Comparison of ENCODE assay signal across 8 mouse cellular contexts in genomic region chr10:83543439-83544102, GRCm38 (mm10). TPM values are rescaled to one million over a fixed set of nuclear protein-coding genes. Genes with fewer than 3 reads are reported as not detected.
DNase-seq lines count a peak whose midpoint lies in the region; ATAC-seq lines count a peak whose summit lies in the region.

Gene Washc4, plus strand, starts transcription at chr10:83543752.

- H3K4me2 ChIP-seq in hindbrain, embryonic 11.5 days (replicated peaks; ENCODE audit: low read depth, low read length): peak within 1 kb of the TSS; percentile 56

- peak; percentile 59 for DNase-seq in MEL-GATA-1-ER (ENCODE audit: extremely low read depth, low read depth)
- peak; percentile 94 for DNase-seq in cerebellum, adult 8-10 months
- peak; percentile 95 for DNase-seq in hindbrain, embryonic 11.5 days (ENCODE audit: low spot score)
- peak; percentile 93 to 97 for DNase-seq in layer of hippocampus, postnatal 10 days (ENCODE audit: low spot score in 2 of 2)
- peak; percentile 98 for DNase-seq in lung, postnatal 10 days
- DNase-seq in ovary, postnatal 36 days (ENCODE audit: low spot score): peak; percentile 94
- peak; percentile 92 for DNase-seq in thymus, postnatal 25 days

- ATAC-seq in frontal cortex, adult (ENCODE audit: low TSS enrichment): peak; percentile 95
- peak; percentile 100 for ATAC-seq in hindbrain, embryonic 11.5 days (ENCODE audit: low FRiP score)

- WGBS in hindbrain, embryonic 11.5 days: 2% methylated on average over 49 of the region's 49 CpGs

- peak within 1 kb of the TSS; percentile 94 for H3K9ac ChIP-seq in hindbrain, embryonic 11.5 days (ENCODE audit: low read depth, low read length)

- no peaks in the 10 kb centered on the region for H3K36me3 ChIP-seq in hindbrain, embryonic 11.5 days (ENCODE audit: control insufficient read depth, insufficient read depth, low read length)

- H3K27me3 ChIP-seq in hindbrain, embryonic 11.5 days (ENCODE audit: control insufficient read depth, insufficient read depth, low read length): no peaks in the 10 kb centered on the region

- H3K9me3 ChIP-seq in hindbrain, embryonic 11.5 days (ENCODE audit: control insufficient read depth, low read length): no peaks in the 10 kb centered on the region

- H3K27ac ChIP-seq in hindbrain, embryonic 11.5 days (ENCODE audit: low read depth, low read length): peak within 1 kb of the TSS; percentile 74

- peak within 1 kb of the TSS; percentile 92 for H3K4me3 ChIP-seq in hindbrain, embryonic 11.5 days (ENCODE audit: low read depth, low read length)

- no peaks in the 10 kb centered on the region for H3K4me1 ChIP-seq in hindbrain, embryonic 11.5 days (replicated peaks; ENCODE audit: control insufficient read depth, insufficient read depth, low read length)

RNA-seq across cellular contexts. Expression of gene Washc4, which starts in this region (rescaled TPM):
- 40.5 and 40.7 TPM in 2 replicates for polyA plus RNA-seq in hindbrain, embryonic 11.5 days (2014; fragmentation: Nextera tagmentation; extraction: Ambion mirVana)
- total RNA-seq in layer of hippocampus, postnatal 10 days (2021): 10 to 100 TPM; 24.5 to 24.8 TPM

Comparison
In these comparisons a context has a peak if more than half of its experiments do, and no peak if none do; other contexts are left out.
1. Peak in every context shown above with its lines: DNase-seq, ATAC-seq, H3K4me3 ChIP-seq and H3K27ac ChIP-seq.